Mouse (Mus musculus) thymus, adult 2 months (tissue): ENCODE measurements around the gene Gm20388.

Source experiments
- CTCF ChIP-seq: fragments of 200-500 bp; IDR thresholded peaks from 2 replicates; pipeline ENCODE4 v1.5.1; 2012; ENCODE audit warnings: mild to moderate bottlenecking, control low read depth, low read length, moderate library complexity, borderline replicate concordance; ENCODE audit not compliant: control insufficient read depth, poor library complexity, insufficient read depth; ENCODE audit errors: extremely low read depth
- POLR2A ChIP-seq: fragments of 200-500 bp; IDR thresholded peaks from 2 replicates; pipeline ENCODE4 v1.6.1; 2012; ENCODE audit warnings: mild to moderate bottlenecking, low read length, control low read depth, moderate library complexity; ENCODE audit not compliant: control insufficient read depth, poor library complexity, insufficient read depth; ENCODE audit errors: extremely low read depth

DNA sequence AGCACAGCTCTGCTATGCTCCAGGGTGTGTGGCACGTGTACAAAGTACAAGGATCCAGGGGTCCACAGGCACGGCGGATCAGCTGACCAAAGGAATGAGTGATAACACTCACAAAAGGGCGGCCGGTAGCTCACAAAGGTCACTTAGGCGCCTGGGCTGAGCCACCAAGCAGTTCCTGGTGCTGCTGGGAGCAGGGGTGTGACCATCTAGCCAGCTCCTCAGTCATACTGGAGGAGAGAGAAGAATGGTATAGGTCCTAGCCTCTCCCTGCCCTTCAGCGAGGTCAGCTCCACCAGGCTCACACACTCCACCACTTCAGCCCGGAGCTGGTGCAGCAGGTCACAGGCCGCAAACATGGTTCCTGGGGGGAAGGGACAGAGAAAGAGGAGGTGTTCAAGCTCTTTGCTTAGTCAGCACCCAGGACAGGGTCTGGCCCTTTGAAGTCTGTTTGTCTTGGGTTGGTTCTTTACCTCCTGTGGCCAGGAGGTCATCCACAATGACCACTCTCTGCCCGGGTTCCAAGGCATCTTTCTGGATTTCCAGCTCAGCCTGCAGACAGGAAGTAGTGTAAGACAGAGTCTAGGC lies 2664.1 kb downstream of the Gm20388 start:
- TF ChIP-seq CTCF (no peak), POLR2A (no peak)
